Mouse (Mus musculus) adrenal gland (tissue): ENCODE results near the gene Catsperg1.

Source experiments
- intact Hi-C: fragments of 180-260 bp; cut with DNase I; formaldehyde crosslinking; loops from one replicate; pipeline ENCODE4 v1.15.1; 2025

Gene Catsperg1

DNA sequence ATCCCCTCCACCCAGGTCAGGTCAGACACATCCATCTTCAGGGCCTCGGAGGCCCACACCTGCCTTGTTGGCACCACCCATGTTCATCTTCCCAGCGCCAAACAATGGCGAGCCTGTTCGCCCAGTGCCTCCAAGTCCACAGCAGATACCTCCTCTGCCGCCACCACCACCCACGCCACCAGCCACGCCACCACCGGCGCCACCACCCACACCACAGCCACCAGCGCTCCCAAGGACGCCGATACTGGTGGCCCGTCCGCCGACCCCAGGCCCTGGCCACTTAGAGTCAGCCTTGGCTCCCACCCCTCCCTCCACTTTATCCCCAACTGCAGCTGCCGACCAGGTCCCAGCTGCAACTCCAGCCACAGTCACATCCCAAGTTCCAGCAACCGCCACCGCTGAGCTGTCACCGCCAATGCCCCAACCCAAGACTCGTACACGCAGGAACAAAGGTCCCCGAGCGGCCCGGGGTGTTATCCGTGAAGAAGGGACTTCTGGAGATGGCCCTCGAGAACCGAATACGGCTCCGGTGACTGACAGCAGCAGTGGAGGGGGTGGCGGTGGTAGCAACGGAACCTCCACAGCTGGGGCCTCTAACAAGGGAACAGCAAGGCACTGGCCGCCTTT lies 41.3 kb downstream of the Catsperg1 start:
- intact Hi-C loops: no loop called here

DNA sequence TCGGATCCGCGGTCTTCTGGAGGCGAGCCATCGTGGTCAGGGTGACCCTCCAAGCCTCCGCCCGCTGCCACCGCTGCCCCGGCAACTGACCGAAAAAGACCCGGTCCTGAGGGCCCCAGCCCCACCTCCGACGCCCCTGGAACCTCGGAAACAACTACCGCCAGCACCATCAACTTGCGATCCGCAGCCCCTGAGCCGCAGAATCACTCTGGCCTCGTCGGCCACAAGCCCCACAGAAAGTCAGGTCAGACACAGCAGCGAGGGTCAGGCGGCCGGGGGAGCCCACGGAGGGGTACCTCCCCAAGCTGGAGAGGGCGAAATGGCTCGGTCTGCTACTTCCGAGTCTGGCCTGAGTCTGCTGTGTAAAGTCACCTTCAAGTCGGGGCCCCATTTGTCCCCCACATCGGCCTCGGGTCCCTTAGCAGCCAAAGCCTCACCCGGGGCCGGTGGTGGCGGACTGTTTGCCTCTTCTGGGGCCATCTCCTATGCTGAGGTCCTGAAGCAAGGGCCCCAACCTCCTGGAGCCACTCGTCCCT lies 42.2 kb downstream of the Catsperg1 start:
- intact Hi-C loops: no loop called here

DNA sequence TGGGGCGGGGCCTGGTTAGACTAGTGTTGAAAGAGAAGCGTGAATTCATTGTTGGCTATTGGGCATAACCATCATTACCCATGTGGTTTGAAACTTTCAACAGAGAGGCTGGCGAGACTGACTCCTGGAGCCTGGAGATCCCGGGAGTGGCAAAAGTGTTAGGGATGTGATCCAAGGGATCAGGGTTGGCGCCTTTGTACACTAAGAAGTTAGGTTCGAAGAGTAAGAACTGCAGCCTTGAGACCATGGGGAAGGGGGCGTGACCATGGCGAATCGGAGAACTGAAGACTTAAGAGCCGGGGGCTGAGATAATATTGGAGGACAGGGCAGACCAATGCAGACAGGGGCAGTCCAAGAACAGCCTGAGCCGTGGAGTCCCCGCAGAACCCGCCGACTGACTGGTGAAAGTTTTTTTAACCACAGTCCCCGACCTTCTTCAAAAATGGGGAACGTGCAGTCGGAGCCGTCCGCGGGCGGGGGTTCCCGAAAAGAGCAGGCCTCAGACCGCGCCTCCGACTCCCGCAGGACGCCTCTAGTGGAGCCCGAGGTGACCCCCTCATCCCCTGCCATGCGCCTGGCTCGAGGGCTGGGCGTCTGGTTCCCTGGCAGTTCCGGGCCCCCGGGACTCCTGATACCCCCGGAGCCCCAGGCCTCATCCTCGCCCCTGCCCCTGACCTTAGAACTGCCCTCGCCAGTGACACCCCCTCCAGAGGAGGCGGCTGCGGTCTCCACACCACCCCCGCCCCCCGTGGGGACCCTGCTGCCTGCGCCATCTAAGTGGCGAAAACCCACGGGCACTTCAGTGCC lies 42.9 kb downstream of the Catsperg1 start:
- intact Hi-C loops: no loop called here

DNA sequence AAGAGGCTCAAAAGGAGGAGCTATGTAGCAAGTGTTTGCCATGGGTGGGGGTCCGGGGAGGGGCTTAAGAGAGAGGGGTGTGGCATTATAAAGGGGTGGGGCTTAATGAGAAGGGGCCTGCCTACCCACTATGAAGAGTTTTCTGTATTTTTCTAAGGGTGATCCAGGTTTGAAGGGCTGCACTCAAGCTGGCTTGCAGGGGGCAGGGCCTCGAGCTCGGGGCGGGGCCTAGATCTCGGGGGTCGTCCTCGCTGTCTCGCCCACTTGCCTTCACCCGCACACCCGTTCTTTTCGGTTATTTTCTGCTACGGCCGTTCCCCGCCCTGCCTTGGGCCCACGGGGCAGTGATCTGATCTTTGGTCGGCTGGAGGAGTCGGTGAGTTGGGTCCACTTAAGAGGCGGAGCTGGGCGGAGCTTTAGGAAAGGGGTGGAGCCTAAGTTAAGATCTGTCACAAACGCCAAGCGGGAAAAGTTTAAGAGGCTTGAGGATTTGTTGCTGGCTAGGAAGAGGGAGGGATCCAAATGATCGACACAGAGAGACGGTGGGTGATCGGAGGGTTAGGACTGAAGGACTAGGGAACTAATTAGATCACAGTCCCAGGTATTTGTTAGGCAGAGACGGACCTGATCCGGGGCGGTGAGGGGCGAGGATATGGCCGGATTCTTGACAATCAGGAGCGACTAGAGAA lies 43.6 kb downstream of the Catsperg1 start, which contains the start of the genes Ggn and Spred3:
Gene Ggn (plus strand): TSS at position 145 of the 689 bp plus-strand sequence.
Gene Spred3 (minus strand): TSS at position 346 of the 689 bp plus-strand sequence.
- intact Hi-C loops: no loop called here

DNA sequence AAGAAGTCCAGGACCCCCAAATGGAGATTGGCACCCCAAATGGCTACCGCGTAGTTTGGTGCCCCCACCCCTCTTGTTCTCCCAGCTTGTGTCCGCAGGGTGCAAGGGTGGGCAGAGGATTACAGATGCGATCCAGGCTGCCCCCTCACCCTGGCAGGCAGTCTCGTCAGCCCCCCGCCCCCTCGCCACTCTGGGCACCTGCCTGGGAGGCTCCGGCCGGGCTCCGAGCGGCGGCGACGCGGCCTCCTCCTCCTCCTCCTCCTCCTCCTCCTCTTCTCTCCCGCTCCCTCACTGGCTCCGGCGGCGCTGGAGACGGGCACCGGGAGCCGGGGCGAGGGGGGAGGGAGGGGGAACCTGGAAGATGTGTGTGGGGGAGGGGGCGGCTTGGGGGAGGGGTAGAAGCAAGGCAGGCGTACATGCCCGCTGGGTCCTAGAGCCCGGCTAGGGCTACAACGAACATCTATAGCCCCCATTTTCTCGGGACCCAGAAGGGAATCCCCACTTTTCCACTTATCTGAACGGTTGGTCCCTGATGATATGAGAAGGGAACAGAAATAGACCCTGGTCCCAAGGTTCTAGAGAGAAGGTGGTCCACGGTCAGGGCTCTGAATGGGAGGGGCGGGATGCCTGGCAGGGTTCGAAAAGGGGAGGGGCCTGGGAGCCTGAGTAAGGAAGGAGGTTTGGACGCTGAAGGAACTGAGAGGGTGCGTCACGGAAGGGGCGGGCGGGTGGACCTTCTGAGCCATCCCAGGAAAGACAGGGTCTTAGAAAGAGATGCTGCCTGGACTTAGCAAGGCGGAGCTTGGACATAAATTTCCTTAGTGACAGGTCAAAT lies 44.4 kb downstream of the Catsperg1 start:
- intact Hi-C loops: loop anchor here (5.0 kb wide), 1 partner anchor 42 kb away; the partner anchor contains the start of gene Ryr1

DNA sequence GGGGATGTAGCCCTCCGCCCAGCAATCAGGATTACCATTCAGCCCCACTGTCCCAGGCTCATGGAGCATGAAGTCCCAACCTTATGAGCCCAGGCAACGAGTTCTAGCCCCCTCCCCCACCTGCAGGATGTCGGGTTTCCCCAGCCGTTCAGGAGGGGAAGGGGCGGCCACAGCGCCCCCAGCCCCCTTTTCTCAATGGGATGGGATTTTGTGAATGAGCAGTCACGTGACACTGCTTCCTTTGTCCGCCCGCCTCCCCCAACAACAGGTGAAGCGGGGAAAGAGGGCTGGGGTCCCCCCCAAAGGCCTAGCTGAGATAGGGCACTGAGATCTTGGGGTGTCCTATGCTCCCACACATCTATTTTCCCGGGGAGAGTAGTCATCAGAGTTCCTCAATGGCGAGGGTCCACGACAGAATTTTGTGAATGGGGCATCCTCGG lies 45.0 kb downstream of the Catsperg1 start:
- intact Hi-C loops: loop anchor here (5.0 kb wide), 1 partner anchor 42 kb away; the partner anchor contains the start of gene Ryr1

DNA sequence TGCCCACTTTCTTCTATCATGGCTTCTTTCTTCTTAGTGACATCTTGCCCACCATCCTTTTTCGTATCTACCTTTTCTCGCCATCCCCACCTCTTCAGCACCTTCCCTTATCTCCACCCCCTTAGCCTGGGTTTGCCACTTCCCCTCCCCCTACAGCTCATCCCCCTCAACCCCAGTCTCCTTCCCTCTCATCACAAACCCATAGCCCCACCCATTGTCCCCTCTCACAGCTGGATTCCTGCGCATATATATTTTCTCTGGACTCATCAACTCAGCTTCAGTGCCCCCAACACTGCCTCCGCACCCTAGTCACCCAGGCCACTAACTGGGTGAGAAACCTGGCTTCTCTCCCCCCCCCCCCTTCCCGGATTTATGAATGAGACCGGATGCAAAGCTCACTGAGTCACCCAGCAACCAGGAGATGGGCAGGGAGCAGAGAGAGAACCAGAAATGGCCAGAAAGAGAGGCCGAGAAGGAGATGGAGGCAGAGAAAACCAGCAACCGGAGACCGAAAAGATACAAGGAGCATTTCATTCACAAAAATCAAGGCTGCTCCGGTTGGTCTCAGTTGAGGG lies 45.6 kb downstream of the Catsperg1 start:
- intact Hi-C loops: loop anchor here (5.0 kb wide), 1 partner anchor 41 kb away; the partner anchor contains the start of gene Ryr1

DNA sequence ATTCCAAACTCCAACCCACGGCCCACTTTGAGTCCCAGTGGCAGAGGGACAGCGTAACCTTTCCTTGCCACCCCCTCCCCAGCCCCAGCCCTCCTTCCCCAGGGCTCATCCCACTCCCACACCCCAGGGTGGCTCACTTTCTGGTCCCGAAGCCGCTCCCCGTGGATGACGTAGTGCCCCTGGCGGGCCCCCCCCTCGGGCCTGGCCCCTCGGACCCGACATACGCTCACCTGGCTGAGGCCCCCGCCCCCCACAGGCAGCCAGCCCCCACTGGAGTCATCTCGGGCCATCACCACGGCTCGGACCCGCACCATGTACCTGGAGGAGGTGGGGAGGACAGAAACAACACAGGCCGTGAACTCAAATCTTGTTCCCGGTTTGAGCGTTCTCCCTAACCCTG lies 46.2 kb downstream of the Catsperg1 start:
- intact Hi-C loops: loop anchor here (5.0 kb wide), 1 partner anchor 40 kb away; the partner anchor contains the start of gene Ryr1

DNA sequence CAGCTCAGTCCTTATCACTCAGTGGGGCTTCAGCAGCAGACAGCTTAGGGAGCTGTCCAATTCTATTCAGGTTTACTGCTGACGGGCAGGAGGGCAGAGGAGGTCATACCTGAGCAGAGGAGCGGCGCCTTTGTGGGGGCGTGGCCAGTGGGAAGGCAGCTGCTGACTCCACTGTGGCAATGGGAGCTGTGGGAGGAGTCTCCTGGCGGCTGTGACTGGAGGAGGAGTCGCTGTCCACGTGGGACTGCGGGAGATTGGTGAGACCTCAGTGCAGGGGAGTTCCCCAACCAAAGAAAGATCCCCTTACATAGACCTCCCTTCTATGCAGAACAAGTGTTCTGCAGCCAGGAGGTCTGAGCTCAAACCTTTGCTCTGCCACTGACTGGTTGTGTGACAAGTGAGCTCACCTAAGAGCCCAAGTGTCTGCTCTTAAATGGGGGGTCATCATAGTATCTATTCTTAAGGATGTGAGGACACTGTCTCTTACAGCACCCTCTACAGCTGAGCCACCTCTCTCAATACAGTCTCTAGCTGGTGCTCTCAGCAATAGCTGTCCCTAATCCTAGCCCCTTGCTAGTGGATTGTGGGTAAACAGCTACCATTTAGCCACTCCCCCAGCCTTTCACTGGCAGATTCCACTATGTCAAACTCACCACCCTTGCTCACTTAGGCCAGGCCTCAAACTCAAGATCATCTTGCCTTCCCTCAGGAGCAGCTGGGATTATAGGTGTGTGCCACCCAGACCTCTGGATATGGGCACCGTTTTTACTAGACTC lies 50.9 kb downstream of the Catsperg1 start:
- intact Hi-C loops: no loop called here

DNA sequence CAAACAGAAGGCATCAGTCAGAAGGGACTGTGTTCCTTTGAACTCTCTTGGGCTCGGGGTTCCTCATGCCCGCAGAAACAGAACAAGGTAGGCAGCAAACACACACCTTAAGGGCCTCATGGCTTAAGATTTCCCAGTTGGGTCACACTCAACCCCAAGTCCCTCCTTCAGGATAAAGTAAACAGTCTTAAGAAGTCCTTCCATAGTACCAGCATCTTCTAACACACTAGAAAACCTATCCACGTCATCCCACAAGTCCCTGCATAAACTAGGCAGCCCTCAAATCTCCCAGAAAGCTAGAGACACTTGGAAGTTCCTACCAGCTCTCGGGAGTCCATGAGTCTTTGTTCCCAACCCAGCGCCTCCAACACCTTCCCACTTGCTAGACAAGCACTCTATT lies 51.5 kb downstream of the Catsperg1 start:
- intact Hi-C loops: no loop called here

DNA sequence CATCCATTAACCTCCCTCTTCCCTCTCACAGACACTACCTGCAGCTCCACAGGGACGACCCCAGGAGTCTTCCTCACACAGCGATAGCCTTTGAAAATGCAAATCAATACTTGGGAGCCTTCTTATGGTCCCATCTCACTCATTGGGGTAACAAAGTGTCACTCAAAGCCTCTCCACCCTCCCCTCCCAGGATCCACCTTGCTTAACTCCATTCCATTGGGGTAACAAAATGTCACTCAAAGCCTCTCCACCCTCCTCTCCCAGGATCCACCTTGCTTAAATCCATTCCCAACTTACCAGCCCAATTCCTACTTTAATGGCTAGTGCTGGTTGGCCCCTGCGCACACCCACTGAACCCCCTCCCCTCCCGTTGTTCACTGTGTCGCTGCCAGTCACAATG lies 55.6 kb downstream of the Catsperg1 start:
- intact Hi-C loops: no loop called here

DNA sequence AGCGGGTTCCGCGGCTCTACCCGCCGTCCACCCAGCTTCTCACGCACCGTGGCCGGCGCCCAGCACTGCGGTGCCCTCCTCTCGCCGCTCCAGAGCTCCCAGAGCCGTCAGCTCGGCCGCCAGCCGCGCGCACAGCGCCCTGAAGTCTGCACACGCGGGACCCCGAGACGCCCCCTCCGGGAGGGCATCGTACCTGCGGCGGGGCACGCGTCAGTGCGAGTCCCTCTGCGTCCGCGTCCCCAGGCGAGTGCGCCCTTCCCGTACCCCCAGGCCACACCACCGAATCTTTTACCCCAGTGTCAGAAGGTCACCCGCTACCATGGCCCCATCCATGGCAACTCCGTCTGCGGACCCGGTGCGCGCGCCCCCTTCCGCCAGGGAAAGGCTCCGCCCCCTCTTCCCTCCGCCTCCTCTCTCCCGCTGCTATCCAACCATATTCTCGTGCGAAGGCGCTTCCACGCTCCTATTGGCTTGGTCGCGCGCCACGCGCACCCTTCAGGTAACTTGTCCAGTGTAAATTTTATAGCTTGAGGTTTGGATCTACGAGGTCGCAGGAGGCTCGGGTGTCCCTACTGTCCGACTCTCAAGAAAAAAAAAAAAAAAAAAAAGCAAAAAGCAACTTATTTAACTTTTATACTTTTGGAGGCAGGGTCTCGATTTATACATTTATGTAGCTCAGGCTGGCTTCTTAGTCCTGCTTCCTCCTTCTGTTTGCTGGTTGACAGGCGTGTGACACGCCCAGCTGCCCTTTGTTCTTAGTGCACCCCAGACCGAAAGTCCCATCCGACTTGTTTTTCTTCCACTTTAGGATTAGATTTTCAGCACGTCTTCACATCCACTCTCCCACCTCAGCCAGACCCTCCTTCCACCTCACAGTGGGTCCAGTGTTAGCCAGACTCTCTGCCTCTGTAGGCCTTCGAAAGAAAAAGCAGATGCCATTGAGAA lies 57.7 kb downstream of the Catsperg1 start, which contains the start of gene Fam98c:
Gene Fam98c (minus strand): TSS at position 397 of the 945 bp plus-strand sequence.
- intact Hi-C loops: no loop called here

DNA sequence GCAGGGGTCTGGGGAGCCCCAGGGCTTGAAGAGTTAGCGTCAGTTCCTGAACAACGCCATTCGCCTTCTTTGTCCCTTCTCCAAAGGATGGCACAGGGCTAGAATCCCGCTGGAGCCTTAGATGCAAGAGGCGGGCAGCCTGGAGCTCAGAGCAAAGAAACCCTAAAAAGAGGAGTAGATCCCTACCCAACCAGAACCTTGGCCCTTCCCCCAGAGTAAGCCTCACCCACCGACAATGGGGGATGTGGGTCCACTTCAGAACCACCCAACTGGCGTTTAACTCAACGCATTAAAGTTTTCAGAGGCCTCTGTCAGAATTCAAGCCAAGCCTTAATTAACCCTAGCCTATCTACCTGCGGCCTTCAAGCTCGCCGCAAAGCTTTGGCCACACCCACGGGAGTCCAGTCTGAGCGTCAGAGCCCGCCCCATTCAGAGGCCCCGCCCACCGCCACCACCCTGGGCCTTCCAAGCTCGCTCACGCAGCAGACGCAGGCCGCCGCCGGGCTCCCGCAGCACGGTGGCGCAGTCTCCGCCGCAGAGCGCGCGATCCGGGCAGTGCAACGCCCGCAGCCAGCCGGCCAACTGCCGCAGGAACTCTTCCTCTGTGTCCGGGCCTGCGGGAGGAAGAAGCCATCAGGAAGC lies 58.5 kb downstream of the Catsperg1 start:
- intact Hi-C loops: no loop called here

DNA sequence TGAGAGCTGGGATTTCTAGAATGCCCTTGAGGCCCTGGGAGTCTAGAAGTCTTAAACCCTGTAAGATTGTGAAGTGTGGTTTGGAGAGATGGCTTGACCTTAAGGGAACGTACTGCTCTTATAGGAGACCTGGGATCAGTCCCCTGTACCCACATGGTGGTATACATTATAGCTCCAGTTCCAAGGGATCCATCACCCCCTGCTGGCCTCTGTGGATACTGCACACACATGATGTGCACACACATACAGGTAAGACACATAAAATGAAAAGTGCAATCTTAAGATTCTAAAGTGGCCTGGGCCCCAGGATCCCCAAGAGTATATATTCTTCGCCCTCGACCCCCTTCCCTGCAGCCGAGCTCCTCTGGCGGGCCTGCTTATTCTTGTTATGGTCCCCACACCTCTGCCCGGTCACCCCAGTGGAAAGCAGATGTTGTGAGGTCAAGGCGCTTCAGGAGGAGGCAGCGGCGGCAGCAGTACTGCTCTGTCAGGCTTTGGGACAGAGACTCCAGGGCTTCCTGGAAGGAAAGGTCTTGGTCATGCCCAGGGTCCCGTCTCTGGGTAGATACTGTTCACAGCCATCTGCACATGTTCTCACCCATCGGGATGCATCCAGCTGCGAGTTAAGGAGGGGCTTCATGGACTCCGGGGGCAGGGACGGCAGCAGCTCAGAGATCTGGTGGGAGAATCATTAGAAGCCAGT lies 59.7 kb downstream of the Catsperg1 start:
- intact Hi-C loops: no loop called here

DNA sequence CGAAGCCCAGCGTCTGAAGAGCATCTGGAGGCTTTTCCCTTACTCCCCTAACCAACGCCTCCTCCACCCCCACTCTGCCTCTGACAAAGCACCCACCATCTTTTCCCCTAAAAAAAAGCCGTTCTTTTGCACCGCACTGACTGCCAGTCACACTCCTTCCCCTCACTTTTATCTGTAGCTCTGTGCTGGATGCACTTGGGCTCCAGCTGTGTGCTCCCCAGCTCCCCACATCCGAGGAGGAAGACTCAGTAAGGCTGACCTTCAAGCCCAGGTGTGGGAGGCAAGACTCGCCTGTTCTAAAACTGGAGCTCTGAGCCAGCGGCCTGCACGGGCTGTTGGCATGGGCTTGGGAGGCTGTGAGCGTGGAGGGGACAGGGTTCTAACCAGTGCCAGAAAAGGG lies 62.3 kb downstream of the Catsperg1 start:
- intact Hi-C loops: no loop called here

DNA sequence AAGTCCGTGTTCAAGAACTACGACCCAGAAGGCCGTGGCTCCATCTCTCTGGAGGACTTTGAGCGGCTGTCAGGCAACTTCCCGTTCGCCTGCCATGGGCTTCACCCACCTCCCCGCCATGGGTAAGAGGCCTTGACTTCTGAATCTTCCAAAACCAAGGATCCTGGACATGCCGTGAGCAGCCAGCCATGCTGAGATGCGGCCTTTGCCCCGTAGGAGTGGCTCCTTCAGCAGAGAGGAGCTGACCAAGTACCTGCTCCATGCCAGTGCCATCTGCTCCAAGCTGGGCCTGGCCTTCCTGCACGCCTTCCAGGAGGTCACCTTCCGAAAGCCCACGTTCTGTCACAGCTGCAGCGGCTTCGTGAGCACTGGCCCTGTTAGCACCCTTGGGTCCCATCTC lies 65.1 kb downstream of the Catsperg1 start:
- intact Hi-C loops: no loop called here
